Mouse (Mus musculus) limb, embryonic 11.5 days (tissue): ENCODE measurements at regions not wholly inside any gene's neighbourhood (a gene's known extent, or its start where the extent isn't known, plus 50 kb on each side); places are given as distances from the start of the nearest gene placed in this dataset.
A peak's percentile ranks its signal among the peaks of the same experiment; 100 is the strongest.

ENCODE experiments used
- ATAC-seq: fragments of 200-750 bp; cut with Nextera tagmentation; 2 replicates; pipeline ENCODE4 v1.8.0; 2017; ENCODE audit warnings: low read depth; ENCODE audit not compliant: insufficient number of reproducible peaks, low FRiP score, low TSS enrichment
- DNase-seq: peaks from one replicate; pipeline ENCODE4 v3.0.0-alpha.2; 2015; ENCODE audit warnings: low spot score
- H3K27ac ChIP-seq: fragments of 300-500 bp; sonication (generic); replicated peaks from 2 replicates; pipeline ENCODE4 v1.5.1; 2014; ENCODE audit warnings: low read depth, mild to moderate bottlenecking, low read length
- H3K27me3 ChIP-seq: fragments of 300-500 bp; sonication (generic); 2 replicates; pipeline ENCODE4 v1.6.1; 2014; ENCODE audit warnings: mild to moderate bottlenecking, low read length, mixed read lengths; ENCODE audit not compliant: control insufficient read depth, insufficient read depth
- H3K36me3 ChIP-seq: fragments of 300-500 bp; sonication (generic); 2 replicates; pipeline ENCODE4 v1.6.1; 2014; ENCODE audit warnings: mild to moderate bottlenecking, low read length, moderate library complexity, mixed read lengths; ENCODE audit not compliant: control insufficient read depth, insufficient read depth
- H3K4me1 ChIP-seq: fragments of 300-500 bp; sonication (generic); 2 replicates; pipeline ENCODE4 v1.6.1; 2014; ENCODE audit warnings: low read length, mixed read lengths; ENCODE audit not compliant: control insufficient read depth, insufficient read depth
- H3K4me2 ChIP-seq: fragments of 300-500 bp; sonication (generic); 2 replicates; pipeline ENCODE4 v1.6.1; 2014; ENCODE audit warnings: low read depth, mild to moderate bottlenecking, moderate library complexity; ENCODE audit not compliant: severe bottlenecking
- H3K4me3 ChIP-seq: fragments of 300-500 bp; sonication (generic); 2 replicates; pipeline ENCODE4 v1.5.1; 2014; ENCODE audit warnings: low read depth, low read length
- H3K9ac ChIP-seq: fragments of 300-500 bp; sonication (generic); 2 replicates; pipeline ENCODE4 v1.6.1; 2014; ENCODE audit warnings: mild to moderate bottlenecking, low read length
- H3K9me3 ChIP-seq: fragments of 300-500 bp; sonication (generic); 2 replicates; pipeline ENCODE4 v1.6.1; 2016; ENCODE audit warnings: low read length; ENCODE audit not compliant: control insufficient read depth
- WGBS: fragments of 180-500 bp; shearing (Covaris S2); extraction: QIAGEN DNeasy Blood & Tissue Kit; methylation state at CpG from one replicate; pipeline ENCODE4 v1.1.7; 2014; 5-methylcytosine and 5-hydroxymethylcytosine counted together

GRCm38 (mm10) chr2:133666331-133667054 lies 114.5 kb downstream of the Bmp2 start:
- Histone ChIP-seq H3K27me3 (no peaks in the 10 kb centered on the region), H3K4me3 (no peak overlapping the region), H3K4me2 (no peak overlapping the region), H3K27ac (no peak overlapping the region), H3K9me3 (no peaks in the 10 kb centered on the region), H3K9ac (no peak overlapping the region), H3K36me3 (no peaks in the 10 kb centered on the region), H3K4me1 (no peaks in the 10 kb centered on the region)
- DNase-seq (peak; percentile 45), ATAC-seq (peak; percentile 69)
- WGBS, result 44% methylated on average over 9 of the region's 9 CpGs

GRCm38 (mm10) chr2:133667055-133667395 lies 115.1 kb downstream of the Bmp2 start:
- no peak overlapping the region for H3K4me3 ChIP-seq
- no peak overlapping the region for H3K4me2 ChIP-seq
- no peaks in the 10 kb centered on the region for H3K4me1 ChIP-seq
- no peaks in the 10 kb centered on the region for H3K36me3 ChIP-seq
- ATAC-seq, result no peak
- no peak overlapping the region for H3K27ac ChIP-seq
- 39% methylated on average over 3 of the region's 3 CpGs for WGBS
- no peak for DNase-seq
- no peak overlapping the region for H3K9ac ChIP-seq
- no peaks in the 10 kb centered on the region for H3K27me3 ChIP-seq
- no peaks in the 10 kb centered on the region for H3K9me3 ChIP-seq

GRCm38 (mm10) chr2:133669821-133670220 lies 117.9 kb downstream of the Bmp2 start:
- Histone ChIP-seq H3K27ac (no peak overlapping the region), H3K9ac (no peak overlapping the region), H3K27me3 (no peaks in the 10 kb centered on the region), H3K36me3 (no peaks in the 10 kb centered on the region), H3K4me1 (no peaks in the 10 kb centered on the region), H3K4me3 (no peak overlapping the region), H3K4me2 (no peak overlapping the region), H3K9me3 (no peaks in the 10 kb centered on the region)
- DNase-seq (no peak), ATAC-seq (no peak)
- WGBS, result 65% methylated on average over 2 of the region's 2 CpGs

GRCm38 (mm10) chr2:133671528-133671927 lies 119.6 kb downstream of the Bmp2 start:
- no peak overlapping the region for H3K4me2 ChIP-seq
- DNase-seq (no peak), ATAC-seq (no peak)
- no peaks in the 10 kb centered on the region for H3K27me3 ChIP-seq
- H3K9ac ChIP-seq, result no peak overlapping the region
- H3K36me3 ChIP-seq, result no peaks in the 10 kb centered on the region
- 77% methylated on average over 4 of the region's 4 CpGs for WGBS
- H3K9me3 ChIP-seq, result no peaks in the 10 kb centered on the region
- no peak overlapping the region for H3K27ac ChIP-seq
- H3K4me3 ChIP-seq, result no peak overlapping the region
- no peaks in the 10 kb centered on the region for H3K4me1 ChIP-seq

- Histone ChIP-seq H3K4me3 (no peak overlapping the region), H3K27ac (no peak overlapping the region), H3K4me2 (no peak overlapping the region), H3K9ac (no peak overlapping the region), H3K36me3 (no peaks in the 10 kb centered on the region), H3K9me3 (no peaks in the 10 kb centered on the region), H3K4me1 (no peaks in the 10 kb centered on the region), H3K27me3 (no peaks in the 10 kb centered on the region)
- DNase-seq (no peak), ATAC-seq (no peak)
Measured at GRCm38 (mm10) chr2:133684367-133684766, 132.4 kb downstream of the Bmp2 start.

- Histone ChIP-seq H3K27ac (no peak overlapping the region), H3K9ac (no peak overlapping the region), H3K4me2 (no peak overlapping the region), H3K27me3 (no peaks in the 10 kb centered on the region), H3K4me1 (no peaks in the 10 kb centered on the region), H3K4me3 (no peak overlapping the region), H3K36me3 (no peaks in the 10 kb centered on the region), H3K9me3 (no peaks in the 10 kb centered on the region)
- 88% methylated on average over 7 of the region's 7 CpGs for WGBS
- ATAC-seq (no peak), DNase-seq (no peak)
Measured at GRCm38 (mm10) chr2:133688121-133688787, 136.3 kb downstream of the Bmp2 start.

DNA sequence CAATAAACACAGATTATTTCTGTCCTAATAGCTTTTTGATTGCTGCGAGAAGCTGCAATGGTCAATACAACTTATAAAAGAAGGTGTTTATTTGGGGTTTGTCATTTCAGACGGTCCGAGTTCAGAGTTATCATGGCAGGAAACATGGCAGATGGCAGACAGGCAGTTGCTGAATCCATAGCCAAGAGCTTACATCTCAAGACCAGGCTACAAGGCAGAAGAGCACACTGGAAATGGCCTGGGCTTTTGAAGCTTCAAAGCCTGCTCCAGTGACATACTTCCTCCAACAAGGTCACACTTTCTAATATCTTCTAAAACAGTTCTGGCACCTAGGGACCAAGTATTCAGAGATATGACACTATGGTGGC lies 136.8 kb downstream of the Bmp2 start:
- Histone ChIP-seq H3K27ac (no peak overlapping the region), H3K36me3 (no peaks in the 10 kb centered on the region), H3K4me3 (no peak overlapping the region), H3K4me2 (no peak overlapping the region), H3K9ac (no peak overlapping the region), H3K9me3 (no peaks in the 10 kb centered on the region), H3K4me1 (no peaks in the 10 kb centered on the region), H3K27me3 (no peaks in the 10 kb centered on the region)
- no peak for ATAC-seq
- DNase-seq, result no peak
- 83% methylated on average over 3 of the region's 3 CpGs for WGBS

DNA sequence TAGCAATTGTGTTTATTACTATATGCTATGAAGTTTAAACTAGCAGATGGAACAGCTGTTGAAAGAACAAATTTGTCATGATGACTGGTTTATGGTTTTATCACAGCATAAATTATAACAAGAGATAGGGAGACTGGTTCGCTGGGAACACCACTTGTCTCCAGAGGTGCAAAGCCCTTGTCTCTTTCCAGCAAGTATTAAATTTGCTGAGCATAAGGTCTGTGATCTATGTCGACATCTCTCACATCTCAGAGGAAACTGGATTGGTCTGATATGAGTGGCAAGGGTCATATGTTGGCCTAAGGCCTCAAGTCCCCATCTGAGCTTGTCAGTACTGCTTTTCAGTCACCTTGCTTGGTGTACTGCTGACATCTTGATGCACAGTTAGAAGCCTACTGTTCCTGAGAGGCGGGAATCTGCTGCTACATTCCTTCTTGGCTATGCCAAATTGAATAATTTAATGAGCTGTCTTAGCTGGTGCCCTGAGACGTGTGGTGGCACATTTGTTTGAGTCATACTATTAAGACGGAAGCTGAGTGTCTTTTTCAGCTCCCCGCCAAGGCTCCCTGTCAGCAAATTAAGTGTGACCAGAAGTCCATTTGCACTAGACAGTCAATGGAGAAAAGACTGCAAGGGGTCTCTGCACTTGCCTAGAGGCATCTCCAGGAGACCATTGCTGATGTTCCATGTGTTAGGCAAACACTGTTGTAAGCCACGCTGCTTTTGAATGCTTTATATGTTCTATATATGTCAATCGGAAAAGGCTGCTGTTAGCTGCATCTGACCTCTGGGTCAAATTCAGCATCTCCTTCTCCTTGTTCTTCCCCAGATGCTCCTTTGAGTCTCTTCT lies 157.0 kb downstream of the Bmp2 start:
- DNase-seq (no peak), ATAC-seq (no peak)
- no peaks in the 10 kb centered on the region for H3K36me3 ChIP-seq

More for the DNA sequence above, 157.0 kb downstream of the Bmp2 start:
- Histone ChIP-seq H3K4me1 (no peaks in the 10 kb centered on the region), H3K4me2 (no peak overlapping the region), H3K27ac (no peak overlapping the region), H3K9me3 (no peaks in the 10 kb centered on the region), H3K4me3 (no peak overlapping the region), H3K27me3 (no peaks in the 10 kb centered on the region), H3K9ac (no peak overlapping the region)
- WGBS, result 60% methylated on average over 8 of the region's 8 CpGs
